Mouse (Mus musculus) testis, postnatal 10 days (tissue): Measurements from ENCODE around the gene Sytl4.

Source experiments
- DNase-seq: peaks from one replicate; pipeline ENCODE4 v3.0.0; 2021; ENCODE audit warnings: low spot score

Sytl4 gene

DNA sequence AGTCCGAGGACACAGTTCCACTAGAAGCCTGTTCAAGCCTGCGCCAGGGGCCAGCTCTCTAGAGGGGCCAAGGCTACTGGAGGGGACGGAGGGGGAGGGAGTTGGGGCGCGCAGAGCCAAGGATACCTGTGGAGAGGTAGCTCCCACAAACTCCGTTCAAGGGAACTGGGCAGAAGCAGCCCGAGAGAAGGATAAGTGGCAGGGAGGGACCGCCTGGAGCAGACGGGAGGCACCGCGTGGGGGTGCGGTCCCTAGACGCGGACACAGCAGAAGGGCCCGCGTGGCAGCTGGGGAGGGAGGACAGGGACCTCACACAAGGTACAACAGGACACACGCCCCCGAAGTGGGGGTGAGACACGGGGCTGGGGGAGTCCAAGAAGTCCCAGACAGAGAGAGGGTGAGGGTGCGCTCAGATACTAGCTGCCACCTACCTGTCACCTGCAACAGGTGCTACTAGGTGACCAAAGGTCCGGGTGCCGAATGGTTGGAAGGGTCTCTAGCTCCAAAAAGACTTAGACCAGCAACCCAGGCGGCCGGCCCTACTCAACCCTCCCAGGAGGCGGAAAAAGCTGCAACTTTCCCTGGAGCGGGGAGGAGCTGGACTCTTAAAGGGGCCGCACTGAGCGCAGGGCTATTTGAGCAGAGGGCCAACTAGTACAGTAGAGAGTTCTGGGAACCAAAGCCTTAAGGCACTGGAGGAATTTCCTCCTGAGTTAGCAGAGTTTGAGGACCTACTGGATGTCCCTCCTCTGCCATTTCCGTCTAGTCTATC is at the start of gene Sytl4:
Sytl4 (minus strand) TSS at position 582 of the 772 bp plus-strand sequence.
- peak; percentile 60 for DNase-seq

DNA sequence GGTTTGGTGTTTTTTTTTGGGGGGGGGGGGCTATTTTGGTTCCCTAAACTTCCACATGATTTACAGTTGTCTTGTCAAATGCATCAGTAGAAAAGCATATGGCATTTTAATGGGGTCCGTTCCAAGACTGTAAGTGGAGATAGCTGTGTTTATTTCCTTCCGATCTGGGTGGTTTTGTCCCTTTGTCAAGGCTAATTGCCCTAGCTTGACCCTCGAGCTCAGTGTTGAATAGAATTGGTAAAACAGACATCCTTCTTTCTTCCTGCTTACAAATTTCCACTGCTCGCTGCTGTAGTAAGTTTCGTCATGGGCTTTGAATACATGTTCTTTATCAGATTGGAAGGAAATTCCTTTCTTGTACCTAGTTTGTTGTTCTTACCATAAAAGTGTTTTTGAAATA is 39.1 kb upstream of the Sytl4 start:
- no peak for DNase-seq

DNA sequence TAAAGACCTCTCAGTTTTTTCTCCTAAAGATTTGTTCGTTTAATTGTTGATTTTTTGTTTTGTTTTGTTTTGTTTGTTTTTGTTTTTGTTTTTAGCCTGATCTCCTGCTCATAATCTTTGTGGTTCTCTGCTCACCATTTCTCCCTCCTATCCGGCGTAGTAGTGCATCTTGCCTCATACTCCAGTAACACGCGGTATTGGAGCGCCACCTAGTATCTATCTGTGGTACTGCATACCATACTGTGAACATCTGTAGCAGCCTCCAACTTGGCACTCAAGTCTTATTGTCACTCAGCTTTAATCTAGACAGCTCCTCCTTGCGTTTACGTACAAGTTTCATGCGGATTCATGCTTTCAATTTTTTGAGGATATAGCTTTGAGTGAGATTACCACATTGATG is 37.4 kb upstream of the Sytl4 start:
- peak; percentile 69 for DNase-seq

DNA sequence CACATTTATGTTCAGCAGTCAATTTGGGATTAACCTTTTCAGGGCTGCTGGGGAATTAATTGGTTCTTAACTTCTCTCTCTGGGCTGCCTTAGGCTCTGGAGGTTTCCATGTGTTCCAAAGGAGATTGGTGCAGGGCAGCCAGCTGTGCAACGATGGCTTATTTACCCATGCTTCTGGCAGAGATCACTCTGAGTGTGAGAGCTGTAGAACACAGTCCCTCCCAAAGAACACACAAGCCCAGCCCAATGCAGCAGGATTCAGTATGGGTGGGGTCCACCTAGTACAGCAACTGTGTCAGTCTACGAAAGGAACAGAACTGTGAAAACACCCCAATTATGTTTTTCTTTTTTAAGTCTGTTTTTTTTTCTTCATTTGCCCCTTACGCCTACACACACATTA is 14.3 kb upstream of the Sytl4 start:
- no peak for DNase-seq

DNA sequence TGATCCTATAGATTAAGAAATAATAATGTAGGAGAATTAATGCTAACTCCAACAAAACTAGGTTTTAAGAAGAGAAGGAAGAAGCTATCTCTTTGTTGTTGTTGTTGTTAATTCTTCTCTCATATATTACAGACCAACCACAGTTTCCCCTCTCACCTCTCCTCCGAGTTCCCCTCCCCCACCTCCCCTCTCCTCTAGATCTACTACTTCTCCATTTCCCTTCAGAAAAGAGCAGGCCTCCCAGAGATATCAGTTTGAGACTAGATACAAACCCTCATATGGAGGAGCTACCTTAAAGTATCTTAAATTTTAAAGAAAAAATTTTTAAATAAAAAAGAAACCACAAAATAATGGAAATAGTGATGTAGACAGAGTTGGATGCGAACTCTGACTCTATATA is 17.0 kb downstream of the Sytl4 start:
- DNase-seq, result no peak

DNA sequence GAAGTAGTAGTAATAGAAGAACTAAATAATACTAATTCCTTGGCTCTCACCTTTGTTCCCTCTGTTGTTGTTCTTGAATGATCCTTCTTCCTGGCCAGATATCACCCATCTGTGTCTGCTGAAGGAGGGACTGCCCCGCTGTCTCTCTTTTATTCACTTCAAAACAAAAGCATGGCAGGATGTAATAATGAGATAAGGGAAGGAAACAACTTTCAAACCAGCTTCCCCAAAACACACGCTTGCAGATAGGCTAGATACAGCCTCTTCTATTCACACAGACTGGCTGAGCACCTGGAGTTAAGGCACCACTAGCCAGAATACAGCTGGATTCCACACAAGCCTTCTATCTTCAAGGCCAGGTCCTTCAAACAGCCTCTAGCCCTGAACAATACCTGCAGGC is 21.0 kb downstream of the Sytl4 start:
- DNase-seq, result no peak

DNA sequence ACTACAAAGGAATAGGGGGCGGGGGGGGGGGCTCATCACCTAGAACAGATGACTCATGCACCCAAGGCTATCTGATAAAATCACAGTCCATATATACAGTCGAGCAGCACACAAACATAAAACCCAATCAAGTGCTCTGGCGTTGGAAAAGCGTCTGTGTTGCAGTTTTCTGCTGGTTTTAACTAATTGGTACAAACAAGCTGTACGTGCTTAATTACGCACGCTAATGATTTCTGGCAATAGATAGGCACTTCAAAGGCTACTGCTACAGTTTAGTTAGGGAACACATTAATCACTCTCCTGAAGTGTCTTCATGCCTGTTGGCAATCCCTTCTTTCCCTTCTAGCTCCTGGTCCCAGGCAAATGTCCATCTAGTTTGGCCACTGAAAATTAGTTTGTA is 27.0 kb downstream of the Sytl4 start:
- no peak for DNase-seq

DNA sequence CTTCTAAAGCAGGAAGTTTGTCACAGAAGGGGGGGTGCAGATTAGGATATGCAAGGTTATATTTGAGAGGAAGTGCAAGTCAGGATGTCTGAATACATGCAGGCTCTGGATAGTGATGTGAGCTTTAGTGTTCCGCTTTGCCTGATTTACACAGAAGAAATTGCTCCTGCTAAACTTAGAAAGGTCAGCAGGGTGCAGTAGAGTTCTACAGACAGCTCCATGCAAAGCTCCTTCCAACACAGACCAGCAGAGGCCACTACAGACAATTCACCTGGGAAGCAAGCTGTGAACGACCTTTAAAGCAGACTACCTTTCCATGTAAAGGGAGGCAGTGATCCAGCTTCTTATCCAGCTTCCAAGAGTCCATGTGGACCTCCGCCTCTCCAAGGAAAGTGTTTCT is 34.2 kb downstream of the Sytl4 start:
- DNase-seq, result peak; percentile 51

DNA sequence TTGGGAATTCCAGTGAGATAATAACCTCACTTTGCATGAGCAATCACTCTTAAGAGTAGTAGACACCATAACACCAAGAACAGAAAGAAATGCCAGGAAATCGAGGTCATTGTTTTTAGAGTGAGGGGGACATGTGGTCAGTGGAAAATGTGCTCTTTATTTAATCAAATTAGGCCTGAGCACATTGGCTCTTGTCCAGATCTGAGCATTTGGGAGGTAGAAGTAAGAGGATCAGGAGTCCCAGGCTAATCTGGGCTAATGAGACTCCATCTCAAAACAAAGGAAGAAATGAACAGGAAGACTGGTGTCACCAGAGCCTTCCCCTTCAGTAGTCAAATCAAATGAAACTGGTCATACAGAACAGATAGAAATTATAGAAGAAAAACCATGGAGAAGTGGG is 42.1 kb downstream of the Sytl4 start:
- DNase-seq, result no peak

DNA sequence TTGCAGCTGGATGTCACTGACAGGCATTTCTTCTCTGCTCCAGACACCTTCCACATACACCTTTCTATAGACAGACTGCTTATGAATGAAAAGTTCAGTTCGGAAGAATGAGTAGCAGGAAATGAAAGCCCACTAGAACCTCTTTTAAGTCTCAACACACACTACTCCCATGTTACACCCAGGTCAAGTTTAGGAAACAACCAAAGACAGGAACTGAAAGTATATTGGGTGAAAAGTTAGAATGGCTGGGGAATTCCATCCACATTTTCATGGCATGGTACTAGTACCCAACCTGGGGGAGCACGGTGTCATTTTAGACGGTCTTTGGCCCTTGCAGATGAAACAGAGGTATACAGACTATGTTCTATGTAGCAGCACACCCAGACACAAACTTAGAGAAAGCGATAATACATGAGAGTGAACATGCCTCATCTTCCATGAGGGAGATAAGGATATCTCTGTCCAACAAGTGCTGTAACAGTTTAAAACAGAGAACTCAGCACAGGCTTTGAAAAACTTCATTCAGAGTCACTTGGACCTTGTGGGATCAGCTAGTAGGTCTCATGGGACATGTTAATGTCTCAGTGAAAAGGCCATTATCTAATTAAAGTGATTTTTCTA is 44.9 kb downstream of the Sytl4 start:
- no peak for DNase-seq

DNA sequence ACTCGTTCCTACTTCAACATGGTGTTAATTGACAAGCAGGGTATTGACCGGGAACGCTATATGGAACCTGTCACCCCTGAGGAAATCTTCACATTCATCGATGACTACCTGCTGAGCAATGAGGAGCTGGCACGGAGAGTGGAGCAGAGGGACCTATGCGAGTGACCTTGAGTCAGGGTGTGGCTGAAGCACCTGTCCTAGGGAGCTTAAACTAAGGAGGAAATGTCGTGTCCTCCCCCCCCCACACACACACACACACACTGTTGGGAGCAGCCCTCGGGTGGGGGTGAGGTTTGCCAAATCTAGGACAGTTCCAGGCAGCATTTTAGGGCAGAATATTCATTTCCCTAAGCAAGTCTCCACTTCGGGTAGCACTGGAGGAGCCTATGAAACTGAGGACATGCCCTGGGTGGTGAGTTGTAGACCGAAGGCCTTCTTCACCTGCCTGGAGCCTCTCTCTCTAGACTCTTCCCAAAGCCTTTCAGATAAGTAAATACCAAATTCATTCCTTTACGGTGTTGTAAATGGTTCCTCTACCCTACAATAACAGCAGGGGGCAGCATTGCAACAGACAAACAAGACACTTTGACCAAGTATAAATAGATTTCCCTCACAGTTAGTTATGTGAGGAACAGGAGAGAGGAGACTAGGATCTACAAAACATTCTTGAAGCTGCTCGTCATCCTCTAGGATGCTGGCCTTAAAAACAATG is 50.2 kb downstream of the Sytl4 start:
- peak; percentile 44 for DNase-seq

DNA sequence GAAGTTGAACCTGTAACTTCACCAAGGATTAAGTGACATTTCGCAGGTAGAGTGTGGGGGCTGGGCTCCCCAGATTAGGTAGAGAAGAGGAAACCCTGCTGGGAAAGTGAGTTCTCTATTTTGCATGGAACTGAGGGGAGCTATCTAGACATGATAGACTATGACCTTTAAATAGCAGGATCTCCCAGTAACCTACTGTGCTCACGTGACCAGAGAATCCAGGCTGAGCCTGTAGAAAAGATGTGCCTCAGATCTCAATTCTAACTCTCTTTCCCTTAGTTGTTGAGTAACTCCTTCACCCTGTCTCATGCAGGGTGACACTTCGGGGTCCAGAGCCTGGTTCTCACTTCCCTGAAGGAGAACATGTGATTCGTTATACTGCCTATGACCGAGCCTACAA is 54.9 kb downstream of the Sytl4 start:
- DNase-seq, result no peak

DNA sequence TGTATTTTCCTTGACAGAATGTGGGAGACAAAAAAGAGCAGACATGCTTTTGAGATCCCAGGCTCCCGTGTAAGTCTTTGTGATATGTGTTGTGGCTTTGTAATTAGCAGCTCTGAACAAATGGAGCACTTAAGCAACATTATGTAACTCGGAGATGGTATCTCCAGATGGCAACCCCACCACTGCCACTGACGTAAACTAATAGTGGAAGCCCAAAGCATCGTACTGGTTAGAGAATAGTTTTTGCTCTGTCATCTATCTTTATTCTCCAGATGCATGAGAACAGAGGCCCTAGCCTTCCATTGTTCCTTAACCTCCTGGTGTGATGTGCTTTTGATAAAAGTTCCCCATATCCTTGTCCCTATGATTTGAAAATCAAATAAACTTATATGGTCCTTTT is 60.4 kb downstream of the Sytl4 start:
- DNase-seq, result no peak

DNA sequence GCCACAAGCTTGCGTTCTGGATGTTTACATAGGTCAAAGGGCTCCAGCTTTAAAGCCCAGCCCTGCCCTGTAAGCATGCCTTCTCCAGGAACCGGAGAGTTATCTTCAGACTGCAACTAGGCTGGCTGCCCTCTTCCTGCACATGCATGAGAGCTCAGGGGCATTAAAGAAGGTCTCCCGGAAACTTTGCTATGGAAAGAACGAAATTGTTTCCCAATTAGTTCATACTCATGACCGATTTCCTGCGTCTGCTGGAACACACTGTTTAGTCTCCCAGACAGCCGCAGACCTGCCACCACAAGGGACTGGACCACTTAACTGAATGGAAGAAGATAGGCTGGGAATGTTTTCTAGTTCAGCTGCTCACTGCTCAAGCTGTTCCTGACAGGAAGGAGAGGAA is 67.4 kb downstream of the Sytl4 start:
- DNase-seq, result no peak

DNA sequence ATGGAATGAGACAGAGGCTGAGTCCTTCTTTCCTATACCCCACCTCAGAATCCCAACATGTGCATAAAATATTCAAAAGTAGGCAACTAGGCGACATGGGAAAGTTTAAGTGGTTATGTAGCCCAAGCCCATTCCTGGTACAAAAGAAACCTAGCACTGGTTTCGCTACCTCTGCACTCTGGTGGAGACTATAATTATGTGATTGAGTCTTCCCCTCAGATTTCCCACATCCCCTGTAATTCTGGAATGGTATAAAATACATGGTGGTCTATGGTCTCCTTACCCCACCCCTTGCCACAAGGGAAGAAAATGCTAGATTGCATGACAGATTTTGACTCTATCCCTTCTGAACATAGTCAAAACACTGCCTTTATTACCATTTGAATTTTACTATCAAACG is 68.6 kb downstream of the Sytl4 start:
- no peak for DNase-seq

DNA sequence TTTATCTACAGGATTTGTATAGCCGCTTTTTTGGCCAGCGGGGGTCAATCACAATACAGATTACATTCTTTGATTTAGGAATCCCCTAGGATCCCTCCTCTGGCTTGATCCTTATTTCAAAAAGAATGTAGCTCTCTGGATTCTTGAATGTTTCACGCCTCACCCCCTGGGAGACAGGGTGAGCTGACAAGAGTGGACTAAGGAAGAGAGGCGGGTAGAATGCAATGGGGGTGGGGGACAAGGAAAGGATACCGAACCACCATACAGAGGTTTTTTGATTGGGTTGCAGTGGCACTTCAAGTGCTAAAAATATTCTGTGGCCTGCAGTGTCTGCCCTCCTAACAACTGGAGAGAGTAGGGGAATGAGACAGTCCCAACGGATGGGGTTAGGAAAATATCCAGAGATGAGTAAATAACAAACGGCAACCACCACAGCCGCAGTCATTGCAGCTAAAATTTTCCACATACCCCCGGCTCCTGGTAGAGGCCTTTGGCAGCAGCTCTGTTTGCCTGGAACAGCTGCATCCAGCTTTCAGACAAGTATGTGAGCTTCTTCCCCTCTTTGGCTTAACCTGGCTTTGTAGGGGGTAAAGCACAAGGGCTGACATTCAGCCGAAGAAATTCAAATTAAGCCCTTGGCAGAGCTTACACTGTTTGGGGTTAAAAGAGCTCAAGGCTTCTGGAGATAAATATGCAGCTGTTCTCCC is 70.1 kb downstream of the Sytl4 start:
- no peak for DNase-seq

DNA sequence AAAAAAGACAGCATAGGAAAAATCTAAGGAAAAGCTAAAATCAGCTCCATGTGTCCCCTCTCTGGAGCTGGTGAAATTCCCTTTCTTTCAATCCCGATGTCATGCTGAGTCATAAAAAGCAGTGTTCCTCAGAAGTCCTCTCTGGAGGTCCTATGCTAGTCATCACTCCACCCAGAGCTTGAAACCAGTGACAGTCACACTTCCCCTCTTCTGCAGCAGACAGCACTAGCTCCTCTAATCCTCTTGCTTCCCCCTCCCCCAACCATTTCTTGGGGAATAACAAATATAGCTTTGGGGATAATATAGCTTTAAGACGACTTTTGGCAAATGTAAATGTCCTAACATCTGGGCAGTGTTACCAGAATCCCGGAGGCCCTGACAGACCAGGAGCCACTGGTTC is 73.4 kb downstream of the Sytl4 start, which contains the start of gene Srpx2:
Srpx2 (plus strand) TSS at position 166 of the 400 bp plus-strand sequence.
- no peak for DNase-seq

DNA sequence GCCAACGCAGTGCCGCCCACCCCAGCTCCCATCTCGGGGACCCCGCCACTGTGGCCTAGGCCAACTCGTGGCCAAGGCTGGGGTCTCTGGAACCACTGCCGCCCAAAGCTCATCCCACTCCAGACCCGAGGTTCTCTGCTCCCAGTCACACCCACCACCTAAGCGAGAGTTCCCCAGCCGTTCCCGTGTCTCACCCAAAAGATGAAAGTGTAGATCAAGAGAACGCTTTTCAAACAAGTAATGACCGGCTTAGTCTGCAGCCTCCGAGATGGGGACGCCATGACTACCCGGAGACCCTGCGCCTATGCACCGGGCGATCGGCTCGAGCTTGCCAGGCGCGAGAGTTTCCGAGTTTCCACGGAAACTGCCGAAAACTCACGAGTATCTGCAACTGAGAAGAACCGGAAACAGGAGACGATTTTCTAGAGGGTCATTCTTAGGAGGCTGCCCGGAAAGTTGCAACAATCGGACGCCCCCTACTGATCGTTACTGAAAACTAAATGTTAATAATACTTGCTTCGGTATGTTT is 83.5 kb downstream of the Sytl4 start, which contains the start of gene Tspan6:
Tspan6 (minus strand) TSS at position 416 of the 529 bp plus-strand sequence.
- peak; percentile 81 for DNase-seq

DNA sequence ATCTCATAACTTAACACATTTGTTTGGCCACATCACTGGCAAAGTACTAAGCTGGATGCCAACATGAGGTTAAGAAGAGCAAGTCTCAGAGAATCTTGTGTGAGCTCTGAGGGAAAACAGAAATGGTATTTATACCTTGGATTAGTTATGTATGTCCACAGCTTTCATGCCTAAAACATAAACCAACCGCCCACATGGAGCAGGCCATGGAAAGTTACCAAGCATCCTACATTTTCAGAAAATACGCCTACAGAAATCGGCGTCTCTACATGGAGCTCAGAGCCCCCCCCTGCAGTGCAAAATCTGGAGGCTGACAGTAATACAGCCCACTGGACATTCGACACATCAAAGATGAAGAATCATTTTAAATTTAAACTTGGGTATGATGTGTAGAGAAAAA is 93.5 kb downstream of the Sytl4 start:
- no peak for DNase-seq

DNA sequence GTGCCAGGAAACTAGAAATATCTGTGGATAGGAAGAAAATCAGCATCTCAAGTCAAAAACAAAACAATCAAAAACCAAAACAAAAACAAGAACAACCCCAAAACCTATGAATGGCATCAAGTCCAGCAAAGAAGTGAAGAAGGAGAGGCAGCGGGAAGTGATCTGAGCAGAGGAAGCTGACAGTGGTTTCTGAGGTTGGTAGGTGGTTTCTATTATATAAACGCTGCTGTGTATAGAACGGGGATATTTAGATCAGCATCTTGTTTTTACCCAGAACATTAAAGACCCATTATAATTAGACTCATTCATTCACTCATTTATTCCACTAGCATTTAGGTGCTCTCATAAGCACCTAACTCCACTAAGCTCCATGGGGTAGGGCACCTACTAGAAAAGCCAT is 94.3 kb downstream of the Sytl4 start:
- DNase-seq, result no peak
